Mouse (Mus musculus) liver, adult 2 months (tissue): ENCODE results near the gene Prkar2b.

Source experiments
- CTCF ChIP-seq: fragments of 200-500 bp; IDR thresholded peaks from 2 replicates; pipeline ENCODE4 v1.5.1; 2011; ENCODE audit warnings: low read depth, low read length, control low read depth
- POLR2A ChIP-seq: fragments of 200-500 bp; IDR thresholded peaks from 2 replicates; pipeline ENCODE4 v1.6.1; 2011; ENCODE audit warnings: low read length, control low read depth; ENCODE audit not compliant: insufficient read depth; ENCODE audit errors: extremely low read depth

- TF ChIP-seq CTCF: no peak
- TF ChIP-seq POLR2A: no peak
Observed at GRCm38 (mm10) chr12:32085189-32085588, 24.1 kb upstream of the Prkar2b start.
